ENCODE assay signal across 15 mouse cellular contexts in genomic region chr10:59380411-59380821, GRCm38 (mm10). TPM values are rescaled to one million over a fixed set of nuclear protein-coding genes. Genes with fewer than 3 reads are reported as not detected.
DNase-seq lines count a peak whose midpoint lies in the region; ATAC-seq and TF ChIP-seq lines count a peak whose summit lies in the region.
"Had no signal": no experiment of that assay in that cellular context is flagged by ENCODE, and none has a peak within 500 bp of the region (broad histone marks: within the 10 kb centered on the region; RNA-seq: fewer than 3 reads in every experiment).

No protein-coding gene starts in this region.

- H3K9me3 ChIP-seq in hindbrain, postnatal 0 days (ENCODE audit: low read length), result no peaks in the 10 kb centered on the region
- no peaks in the 10 kb centered on the region for H3K9me3 ChIP-seq in hindbrain, embryonic 11.5 days (ENCODE audit: control insufficient read depth, low read length)
- no peaks in the 10 kb centered on the region for H3K9me3 ChIP-seq in ES-E14 (ENCODE audit: control insufficient read depth, insufficient read depth, low read depth, low read length)
- H3K9me3 ChIP-seq: G1E had no signal

- no peaks in the 10 kb centered on the region for H3K4me1 ChIP-seq in hindbrain, postnatal 0 days (ENCODE audit: insufficient read depth, low read length)
- no peaks in the 10 kb centered on the region for H3K4me1 ChIP-seq in hindbrain, embryonic 11.5 days (replicated peaks; ENCODE audit: control insufficient read depth, insufficient read depth, low read length)
- peaks cover 8 to 11% of the 10 kb centered on the region in 2 experiments; a peak in 1 of 4 replicates for H3K4me1 ChIP-seq in ES-E14 (ENCODE audit: control insufficient read depth in 2 of 2, insufficient read depth in 2 of 2, low read length in 2 of 2, poor library complexity in 1 of 2)

- DNase-seq in hindbrain, postnatal 0 days (ENCODE audit: low spot score), result no peak
- DNase-seq in hindbrain, embryonic 11.5 days (ENCODE audit: low spot score), result no peak
- no peak for DNase-seq in ES-E14 (ENCODE audit: low read depth, low spot score)
- no peak for DNase-seq in ovary, postnatal 10 days (ENCODE audit: low spot score)
- DNase-seq: adrenal gland, postnatal 10 days; cerebellum, postnatal 14 days; kidney, adult 8-10 months; layer of hippocampus, adult 9-11 months; lung, adult 18-20 months had no signal

- H3K4me3 ChIP-seq in hindbrain, postnatal 0 days (ENCODE audit: low read length), result no peak overlapping the region
- H3K4me3 ChIP-seq in hindbrain, embryonic 11.5 days (ENCODE audit: low read depth, low read length), result no peak overlapping the region
- H3K4me3 ChIP-seq in ES-E14 (ENCODE audit: insufficient read depth in 1 of 2, low read depth in 1 of 2, low read length in 2 of 2, poor library complexity in 1 of 2, severe bottlenecking in 1 of 2), result no peak overlapping the region

- H3K27ac ChIP-seq in hindbrain, postnatal 0 days, result no peak overlapping the region
- no peak overlapping the region for H3K27ac ChIP-seq in hindbrain, embryonic 11.5 days (ENCODE audit: low read depth, low read length)
- 0 out of 2 replicates have a peak overlapping the region, but pooled peaks have one; percentile 11 for H3K27ac ChIP-seq in ES-E14 (ENCODE audit: insufficient read depth, low read depth, low read length, poor library complexity, severe bottlenecking)

- in situ Hi-C loops in ES-E14 (cut with MboI; ENCODE audit: low sequenced_read_pairs in 2 of 2, unreplicated experiment in 2 of 2), result no loop called here

- ATAC-seq in hindbrain, postnatal 0 days, result 0 out of 2 replicates have a peak, but pooled peaks have one; percentile 18
- no peak for ATAC-seq in hindbrain, embryonic 11.5 days (ENCODE audit: low FRiP score)
- peak; percentile 87 for ATAC-seq in erythroblast, adult 5-6 weeks (replicated peaks; ENCODE audit: low FRiP score, poor library complexity, severe bottlenecking)
- peak; percentile 84 for ATAC-seq in megakaryocyte progenitor cell, adult 5-6 weeks (replicated peaks; ENCODE audit: poor library complexity)
- ATAC-seq in cerebellum, adult (ENCODE audit: insufficient number of reproducible peaks, low FRiP score, low TSS enrichment), result no peak
- ATAC-seq: forebrain, embryonic 14.5 days; midbrain, embryonic 16.5 days had no signal

- no peaks in the 10 kb centered on the region for H3K27me3 ChIP-seq in hindbrain, postnatal 0 days (ENCODE audit: insufficient read depth, low read length)
- H3K27me3 ChIP-seq in hindbrain, embryonic 11.5 days (ENCODE audit: control insufficient read depth, insufficient read depth, low read length), result no peaks in the 10 kb centered on the region

- TF ChIP-seq CTCF in hindbrain, postnatal 0 days (IDR thresholded peaks at IDR 0.05; ENCODE audit: low read depth), result no peak

- H3K9ac ChIP-seq in hindbrain, postnatal 0 days (replicated peaks; ENCODE audit: low read length), result no peak overlapping the region
- H3K9ac ChIP-seq in hindbrain, embryonic 11.5 days (ENCODE audit: low read depth, low read length), result no peak overlapping the region
- H3K9ac ChIP-seq in ES-E14 (ENCODE audit: insufficient read depth, low read depth, low read length, poor library complexity, severe bottlenecking), result no peak overlapping the region

- H3K4me2 ChIP-seq in hindbrain, postnatal 0 days (ENCODE audit: low read depth, low read length), result no peak overlapping the region
- H3K4me2 ChIP-seq in hindbrain, embryonic 11.5 days (replicated peaks; ENCODE audit: low read depth, low read length), result no peak overlapping the region

- no peaks in the 10 kb centered on the region for H3K36me3 ChIP-seq in hindbrain, postnatal 0 days (ENCODE audit: insufficient read depth, low read length)
- no peaks in the 10 kb centered on the region for H3K36me3 ChIP-seq in hindbrain, embryonic 11.5 days (ENCODE audit: control insufficient read depth, insufficient read depth, low read length)
- H3K36me3 ChIP-seq in ES-E14 (ENCODE audit: control insufficient read depth, insufficient read depth, low read length, poor library complexity, severe bottlenecking), result no peaks in the 10 kb centered on the region

- WGBS in hindbrain, postnatal 0 days, result 66% methylated on average over 2 of the region's 2 CpGs
- 75% methylated on average over 2 of the region's 2 CpGs for WGBS in hindbrain, embryonic 11.5 days

TF ChIP-seq in ES-E14, 5 proteins besides CTCF, POLR2A, EP300 and RAD21:
- TF ChIP-seq CHD2 (IDR thresholded peaks at IDR 0.05; ENCODE audit: low read depth, low read length) (no peak), HCFC1 (IDR thresholded peaks at IDR 0.05; ENCODE audit: borderline replicate concordance, insufficient read depth, low read length) (no peak), ZNF384 (IDR thresholded peaks at IDR 0.05; ENCODE audit: low read depth, low read length) (no peak), ZC3H11A (IDR thresholded peaks at IDR 0.05; ENCODE audit: borderline replicate concordance, low read depth, low read length) (no peak), MAFK (IDR thresholded peaks at IDR 0.05; ENCODE audit: insufficient read depth, low read depth, low read length) (no peak)

RNA-seq across cellular contexts. Expression of gene Gm10273, which starts 15.0 kb away (rescaled TPM):
- 1.3 and 5.9 TPM in 2 replicates for total RNA-seq in hindbrain, postnatal 0 days (2014; rRNA removed)
- polyA plus RNA-seq in hindbrain, postnatal 0 days (2015; fragmentation: Nextera tagmentation; extraction: Ambion mirVana), result 4.0 and 7.7 TPM in 2 replicates
- 3.9 and 4.6 TPM in 2 replicates for polyA plus RNA-seq in hindbrain, embryonic 11.5 days (2014; fragmentation: Nextera tagmentation; extraction: Ambion mirVana)
- 25.8 and 26.8 TPM in 2 replicates for total RNA-seq in ES-E14 (2012; rRNA removed)
- 2.3 and 13.4 TPM in 2 replicates for total RNA-seq in erythroblast, adult 5-6 weeks (2015; ENCODE audit: low replicate concordance)
- total RNA-seq in erythroblast, adult 5-6 weeks (2017; ENCODE audit: low replicate concordance), result 14.7 and 49.6 TPM in 2 replicates
- 67.4 and 68.7 TPM in 2 replicates for total RNA-seq in megakaryocyte progenitor cell, adult 5-6 weeks (2015)
- 51.9 and 123 TPM in 2 replicates for total RNA-seq in megakaryocyte progenitor cell, adult 5-6 weeks (2017)
- polyA plus RNA-seq: forebrain, embryonic 14.5 days had no signal

RNA-seq across cellular contexts. Expression of gene Pla2g12b, which starts 23.0 kb away (rescaled TPM):
- not detected in 2 replicates for total RNA-seq in hindbrain, postnatal 0 days (2014; rRNA removed)
- not detected in 2 replicates for polyA plus RNA-seq in hindbrain, postnatal 0 days (2015; fragmentation: Nextera tagmentation; extraction: Ambion mirVana)
- 0.18 and 0.22 TPM in 2 replicates for polyA plus RNA-seq in hindbrain, embryonic 11.5 days (2014; fragmentation: Nextera tagmentation; extraction: Ambion mirVana)
- total RNA-seq in ES-E14 (2012; rRNA removed), result 0.69 and 2.1 TPM in 2 replicates
- not detected in 2 replicates for total RNA-seq in erythroblast, adult 5-6 weeks (2015; ENCODE audit: low replicate concordance)
- not detected in 2 replicates for total RNA-seq in erythroblast, adult 5-6 weeks (2017; ENCODE audit: low replicate concordance)
- total RNA-seq in megakaryocyte progenitor cell, adult 5-6 weeks (2015), result not detected in 2 replicates
- total RNA-seq in megakaryocyte progenitor cell, adult 5-6 weeks (2017), result not detected in 2 replicates
- total RNA-seq: G1E had no signal
- polyA plus RNA-seq: forebrain, embryonic 14.5 days; G1E; midbrain, embryonic 16.5 days had no signal

RNA-seq across cellular contexts. Expression of gene P4ha1, which starts 57.3 kb away (rescaled TPM):
- total RNA-seq in hindbrain, postnatal 0 days (2014; rRNA removed), result 17.6 and 18.3 TPM in 2 replicates
- polyA plus RNA-seq in hindbrain, postnatal 0 days (2015; fragmentation: Nextera tagmentation; extraction: Ambion mirVana), result 12.7 and 13.3 TPM in 2 replicates
- polyA plus RNA-seq in hindbrain, embryonic 11.5 days (2014; fragmentation: Nextera tagmentation; extraction: Ambion mirVana), result 44.6 and 51.6 TPM in 2 replicates
- 73.4 and 104 TPM in 2 replicates for total RNA-seq in ES-E14 (2012; rRNA removed)
- total RNA-seq in erythroblast, adult 5-6 weeks (2015; ENCODE audit: low replicate concordance), result 3.5 and 6.9 TPM in 2 replicates
- 7.7 and 12.3 TPM in 2 replicates for total RNA-seq in erythroblast, adult 5-6 weeks (2017; ENCODE audit: low replicate concordance)
- total RNA-seq in megakaryocyte progenitor cell, adult 5-6 weeks (2015), result 17.4 and 20.1 TPM in 2 replicates
- 39.4 and 41.8 TPM in 2 replicates for total RNA-seq in megakaryocyte progenitor cell, adult 5-6 weeks (2017)

Comparison
In these comparisons a context has a peak if more than half of its experiments do, and no peak if none do; other contexts are left out.
1. ATAC-seq: peak in hindbrain, postnatal 0 days (single experiment), erythroblast, adult 5-6 weeks (single experiment) and megakaryocyte progenitor cell, adult 5-6 weeks (single experiment); none in hindbrain, embryonic 11.5 days (single experiment) and cerebellum, adult (single experiment).